Mouse (Mus musculus) kidney, postnatal 25 days (tissue): ENCODE results near the gene Stx2.
A peak's percentile ranks its signal among the peaks of the same experiment; 100 is the strongest.

Experiments used
- DNase-seq, 2 experiments: peaks; one replicate each; pipeline ENCODE4 v3.0.0; 2021; ENCODE audit warnings: mixed read lengths in 2 of 2

The Stx2 gene

GRCm38 (mm10) chr5:129008412-129008826, at the start of gene Stx2:
Gene Stx2, minus strand, starts transcription at chr5:129008574.
- peak; percentile 95 to 96 for DNase-seq

DNA sequence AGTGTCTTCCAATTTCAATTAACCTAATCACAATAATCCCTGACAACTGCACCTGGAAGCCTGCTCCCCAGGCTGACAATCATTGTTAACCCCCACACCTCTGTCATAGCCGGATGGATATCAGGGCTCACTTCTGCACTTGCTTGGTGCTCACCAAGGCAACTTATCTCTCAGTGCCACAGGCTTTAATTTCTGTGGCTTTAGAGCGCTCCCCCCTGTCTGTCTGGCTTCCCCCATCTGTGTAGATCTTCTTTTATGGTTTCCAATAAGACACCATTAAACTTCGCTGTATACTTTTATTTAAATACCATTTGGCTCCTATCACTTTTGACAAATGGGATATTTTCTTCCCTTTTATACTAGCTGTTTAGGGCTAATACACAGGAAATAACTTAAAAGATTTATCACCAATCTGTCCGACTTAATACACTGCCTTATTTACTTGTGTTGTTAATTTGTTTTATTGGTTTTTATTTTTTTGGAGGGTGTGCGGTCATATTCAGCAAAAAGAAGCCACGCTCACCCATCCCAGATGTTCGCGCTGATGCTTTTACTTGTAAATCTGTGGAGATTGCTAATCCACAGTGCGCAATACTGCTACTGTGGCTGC, 46.4 kb upstream of the Stx2 start:
- no peak for DNase-seq

- DNase-seq = no peak
Observed at GRCm38 (mm10) chr5:129052636-129053355, 44.4 kb upstream of the Stx2 start.

DNA sequence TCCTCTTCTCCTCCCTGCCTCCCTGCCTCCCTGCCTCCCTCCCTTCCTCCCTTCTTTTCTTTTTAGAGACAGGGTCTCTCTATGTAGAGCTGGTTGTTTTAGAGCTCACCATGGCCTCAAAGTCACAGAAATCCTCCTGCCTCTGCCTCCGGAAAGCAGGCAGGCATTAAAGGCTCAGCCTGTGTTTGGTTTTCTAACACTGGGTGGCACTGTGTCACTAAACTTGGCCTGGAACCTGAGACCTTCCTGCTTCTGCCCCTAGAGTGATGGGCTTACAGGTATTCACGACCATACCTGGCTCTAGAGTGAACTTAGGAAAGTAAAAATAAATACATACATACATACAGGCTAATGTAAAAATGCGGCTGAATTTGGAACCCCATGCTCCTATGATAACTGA, 43.5 kb upstream of the Stx2 start:
- no peak for DNase-seq

GRCm38 (mm10) chr5:129049372-129049771, 41.0 kb upstream of the Stx2 start:
- no peak for DNase-seq

- DNase-seq = no peak
Observed at GRCm38 (mm10) chr5:129045641-129046580, 37.5 kb upstream of the Stx2 start.

DNA sequence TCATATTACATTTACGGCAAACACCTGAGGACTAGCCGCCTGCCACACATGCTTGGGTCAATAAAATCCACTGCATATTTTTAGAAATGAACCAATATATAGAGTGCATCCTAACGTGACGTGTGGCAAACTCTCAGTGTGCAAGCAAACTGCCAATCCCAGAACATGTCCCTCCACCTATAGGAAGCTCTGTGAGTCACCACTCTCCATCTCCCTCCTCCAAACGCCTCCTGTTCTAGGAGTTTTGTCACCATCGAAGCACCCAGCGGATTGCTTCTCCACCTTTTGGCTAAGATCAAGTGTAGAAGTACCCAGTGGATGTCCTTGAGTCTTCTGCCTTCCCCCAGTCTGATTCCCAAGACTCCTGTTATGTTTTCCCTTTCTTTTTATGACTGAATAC, 29.4 kb upstream of the Stx2 start:
- no peak for DNase-seq

- DNase-seq = no peak
Observed at GRCm38 (mm10) chr5:129036678-129037077, 28.3 kb upstream of the Stx2 start.

DNA sequence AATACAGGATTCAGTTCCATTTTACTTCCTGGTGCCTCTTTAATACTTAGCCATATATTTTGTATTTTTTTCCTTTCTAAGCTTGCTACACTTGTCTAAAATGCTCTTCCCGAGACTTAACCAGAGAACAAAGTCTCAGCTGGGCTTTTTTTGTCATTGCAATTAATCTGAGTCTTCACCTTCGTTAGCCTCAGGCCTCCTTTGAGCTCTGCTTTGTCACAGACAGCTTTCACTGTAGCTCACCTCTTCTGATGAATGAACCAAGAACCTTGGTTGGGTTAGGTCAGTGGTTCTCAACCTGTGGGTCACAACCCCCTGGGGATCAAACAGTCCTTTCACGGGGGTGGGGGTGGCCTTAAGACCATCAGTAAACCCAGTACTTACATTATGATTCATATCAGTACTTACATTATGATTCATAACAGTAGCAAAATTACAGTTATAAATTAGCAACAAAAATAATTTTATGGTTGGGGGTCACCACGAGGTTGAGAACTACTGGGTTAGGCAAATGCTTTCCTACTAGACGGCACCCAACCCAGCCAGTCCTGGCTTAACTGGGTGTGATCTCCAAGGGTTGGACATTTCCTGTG, 20.9 kb upstream of the Stx2 start:
- DNase-seq = no peak

GRCm38 (mm10) chr5:129026637-129027036, 18.3 kb upstream of the Stx2 start:
- DNase-seq = no peak

- no peak for DNase-seq
Observed at GRCm38 (mm10) chr5:129026171-129026570, 17.8 kb upstream of the Stx2 start.

GRCm38 (mm10) chr5:129025725-129026124, 17.4 kb upstream of the Stx2 start:
- DNase-seq = no peak

DNA sequence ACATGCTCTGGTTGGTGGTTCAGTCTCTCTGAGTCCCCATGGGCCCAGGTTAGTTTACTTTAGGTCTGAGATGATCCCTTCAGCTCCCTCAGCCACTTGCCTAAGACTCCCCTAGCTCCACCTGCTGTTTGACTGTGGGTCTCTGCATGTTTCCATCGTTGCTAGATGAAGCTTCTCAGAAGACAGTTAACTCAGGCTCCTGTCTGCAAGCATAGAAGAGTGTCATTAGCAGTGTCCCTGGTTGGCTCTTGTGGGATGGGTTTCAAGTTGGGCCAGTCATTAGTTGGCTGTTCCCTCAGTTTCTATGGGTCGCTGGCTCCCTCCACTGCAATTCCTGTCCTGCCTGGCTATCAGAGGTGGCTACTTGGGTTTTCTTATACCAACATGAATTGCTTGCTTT, 16.7 kb upstream of the Stx2 start:
- DNase-seq = no peak

- peak in 1 of 2 experiments; percentile 54 for DNase-seq
Observed at GRCm38 (mm10) chr5:129020731-129021130, 12.4 kb upstream of the Stx2 start.

GRCm38 (mm10) chr5:129020300-129020668, 11.9 kb upstream of the Stx2 start:
- peak in 1 of 2 experiments; percentile 85 for DNase-seq

GRCm38 (mm10) chr5:129019497-129020299, 11.3 kb upstream of the Stx2 start, which contains the start of gene Ran:
Gene Ran, plus strand, starts transcription at chr5:129020069.
- DNase-seq = peak; percentile 91 to 97

- no peak for DNase-seq
Observed at GRCm38 (mm10) chr5:129018782-129019489, 10.6 kb upstream of the Stx2 start.

DNA sequence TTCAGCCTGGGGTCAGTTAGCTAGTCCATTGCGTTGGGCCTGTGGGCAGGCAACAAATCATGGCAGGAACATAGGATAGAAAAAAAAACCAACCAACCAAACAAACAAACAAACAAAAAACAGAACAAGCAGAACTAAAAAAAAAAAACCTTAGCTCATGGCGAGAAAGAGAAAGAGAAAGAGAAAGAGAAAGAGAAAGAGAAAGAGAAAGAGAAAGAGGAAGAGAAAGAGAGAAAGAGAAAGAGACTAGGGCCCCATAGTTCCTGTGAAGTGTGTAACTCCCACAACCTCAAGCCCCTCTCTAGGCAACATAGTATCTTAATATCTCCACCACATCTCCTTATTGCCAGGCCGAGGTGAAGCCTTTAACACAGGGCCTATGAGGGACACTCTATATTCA, 8.0 kb upstream of the Stx2 start:
- no peak for DNase-seq

GRCm38 (mm10) chr5:129015540-129015939, 7.2 kb upstream of the Stx2 start:
- no peak for DNase-seq

DNA sequence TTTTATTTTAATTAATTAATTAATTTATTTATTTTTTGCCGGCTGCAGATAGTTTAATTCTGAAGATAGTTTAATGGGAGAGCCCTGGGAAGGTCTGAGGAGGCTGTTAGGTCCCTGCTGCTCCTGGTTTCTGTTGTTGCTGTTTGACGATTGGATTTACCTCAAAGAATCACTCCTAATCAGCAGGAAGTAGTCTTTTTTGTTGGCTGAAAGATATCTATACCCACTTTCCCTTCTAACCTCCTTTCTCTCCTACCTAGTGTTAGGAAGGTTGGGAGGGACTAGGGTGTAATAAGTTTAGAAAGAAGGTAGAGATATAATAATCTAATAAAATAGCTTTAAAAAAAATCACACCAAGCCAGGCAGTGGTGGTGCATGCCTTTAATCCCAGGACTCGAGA, 6.6 kb upstream of the Stx2 start:
- DNase-seq = no peak

- DNase-seq = no peak
Observed at GRCm38 (mm10) chr5:129010937-129011336, 2.6 kb upstream of the Stx2 start.

GRCm38 (mm10) chr5:129009577-129009976, 1.2 kb upstream of the Stx2 start:
- no peak for DNase-seq
